Mouse (Mus musculus): ENCODE measurements around the gene Tbc1d17. TPM values are rescaled to one million over a fixed set of nuclear protein-coding genes. Genes with fewer than 3 reads are reported as not detected.

The Tbc1d17 gene
- polyA plus RNA-seq, 1 experiment: 96.8 TPM

DNA sequence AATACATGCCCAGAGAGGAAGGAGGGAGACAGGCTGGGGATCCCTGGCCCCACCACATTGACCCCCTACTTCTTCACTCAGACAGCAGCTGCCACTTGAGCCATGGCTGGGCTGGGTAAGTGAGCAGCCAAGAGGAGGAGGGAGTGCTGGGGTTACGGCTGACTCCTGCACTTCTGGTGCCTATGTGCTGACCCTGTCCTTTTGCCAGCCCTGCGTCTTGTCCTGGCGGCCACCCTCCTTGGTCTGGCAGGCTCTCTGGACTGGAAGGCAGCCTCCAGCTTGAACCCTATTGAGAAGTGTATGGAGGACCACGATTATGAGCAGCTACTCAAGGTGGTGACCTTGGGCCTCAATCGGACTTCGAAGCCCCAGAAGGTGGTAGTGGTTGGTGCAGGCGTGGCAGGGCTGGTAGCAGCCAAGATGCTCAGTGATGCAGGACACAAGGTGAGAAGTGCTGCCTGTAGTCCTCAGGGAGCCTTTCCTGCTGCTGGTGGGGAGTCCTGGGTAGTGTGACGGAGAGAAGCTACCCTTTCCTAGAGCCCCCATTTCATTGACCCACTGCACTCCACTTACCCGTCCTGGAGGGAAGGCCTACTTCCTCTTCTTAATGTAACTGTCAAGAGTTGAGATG is 12.3 kb downstream of the Tbc1d17 start:
- TF ChIP-seq POLR2A (IDR thresholded peaks at IDR 0.05; ENCODE audit: borderline replicate concordance, extremely low read depth, insufficient read depth, insufficient read length, poor library complexity, severe bottlenecking): no peak
- no peak for DNase-seq (ENCODE audit: low read depth)

DNA sequence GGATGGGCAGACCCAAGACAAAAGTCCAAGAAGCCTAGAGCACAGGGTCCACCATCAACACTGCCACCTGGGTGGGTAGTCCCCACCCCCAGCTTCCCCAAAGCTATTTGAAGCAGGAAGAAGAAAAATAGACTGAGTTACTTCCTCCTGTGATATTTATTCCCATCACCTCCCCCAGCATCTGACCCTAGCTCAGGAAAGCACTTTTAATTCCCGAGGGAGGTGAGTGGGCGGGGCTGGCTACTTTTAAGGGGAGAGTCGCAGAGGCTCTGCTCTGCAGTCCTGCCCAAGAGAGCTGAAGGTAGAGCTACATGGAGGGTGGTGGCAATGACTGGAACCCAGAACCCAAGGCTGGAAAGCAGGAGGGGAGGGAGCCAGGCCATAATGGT is 12.9 kb downstream of the Tbc1d17 start:
- DNase-seq (ENCODE audit: low read depth): no peak
- TF ChIP-seq CTCF (IDR thresholded peaks at IDR 0.05; ENCODE audit: borderline replicate concordance, extremely low read depth, insufficient read depth, insufficient read length) (no peak), POLR2A (IDR thresholded peaks at IDR 0.05; ENCODE audit: borderline replicate concordance, extremely low read depth, insufficient read depth, insufficient read length, poor library complexity, severe bottlenecking) (no peak)

DNA sequence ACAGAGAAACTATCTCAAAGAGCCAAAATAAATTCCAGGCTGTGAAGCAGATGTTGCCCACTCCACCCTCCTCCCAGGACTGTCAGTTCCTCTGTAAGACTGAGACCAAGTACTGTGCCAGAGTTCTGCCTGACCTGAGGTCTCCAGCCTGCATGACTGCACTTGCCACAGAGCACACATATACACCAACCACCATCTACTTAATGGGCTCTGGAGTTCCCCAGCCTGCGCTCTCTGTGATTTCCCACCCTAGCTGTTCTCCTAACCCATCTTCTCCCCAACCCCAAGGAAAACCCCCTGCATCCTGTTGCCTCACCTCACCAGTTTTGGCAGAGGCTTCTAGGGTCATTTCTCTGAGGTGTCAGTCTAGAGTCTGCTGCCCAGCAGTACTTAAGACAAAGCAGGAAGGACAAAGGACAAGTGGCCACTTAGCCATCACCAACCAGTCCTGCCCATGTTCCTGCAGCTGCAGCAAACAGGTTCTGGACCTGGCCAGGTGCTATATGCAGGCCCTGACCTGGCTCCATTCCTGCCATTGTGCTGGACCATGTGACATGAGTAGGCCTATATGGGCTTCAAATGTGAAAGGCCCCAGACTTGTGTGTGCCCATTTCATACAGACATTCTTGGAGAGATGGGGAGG is 13.4 kb downstream of the Tbc1d17 start:
- no peak for TF ChIP-seq CTCF (IDR thresholded peaks at IDR 0.05; ENCODE audit: borderline replicate concordance, extremely low read depth, insufficient read depth, insufficient read length)
- no peak for TF ChIP-seq POLR2A (IDR thresholded peaks at IDR 0.05; ENCODE audit: borderline replicate concordance, extremely low read depth, insufficient read depth, insufficient read length, poor library complexity, severe bottlenecking)
- no peak for DNase-seq (ENCODE audit: low read depth)

DNA sequence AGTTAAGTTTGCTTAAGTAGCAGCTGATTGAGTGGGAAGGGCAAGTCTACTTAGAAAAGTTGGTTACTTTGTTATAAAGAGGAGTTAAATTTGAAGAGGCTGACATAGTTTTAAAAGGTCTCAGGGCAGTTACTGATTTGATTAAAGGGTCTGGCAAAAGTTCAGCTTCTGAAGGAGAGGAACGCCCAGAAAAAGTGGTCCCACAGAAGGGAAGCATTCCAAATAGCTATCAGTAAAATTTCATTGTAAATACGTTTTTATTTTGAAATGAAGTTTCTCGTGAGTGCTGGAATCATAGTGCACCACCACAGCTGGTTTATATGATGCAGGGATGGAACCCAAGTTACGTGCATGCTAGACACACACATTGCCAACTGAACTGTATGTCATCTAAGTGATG is 16.1 kb downstream of the Tbc1d17 start:
- DNase-seq (ENCODE audit: low read depth): no peak
- TF ChIP-seq POLR2A (IDR thresholded peaks at IDR 0.05; ENCODE audit: borderline replicate concordance, extremely low read depth, insufficient read depth, insufficient read length, poor library complexity, severe bottlenecking) (no peak), CTCF (IDR thresholded peaks at IDR 0.05; ENCODE audit: borderline replicate concordance, extremely low read depth, insufficient read depth, insufficient read length) (no peak)

DNA sequence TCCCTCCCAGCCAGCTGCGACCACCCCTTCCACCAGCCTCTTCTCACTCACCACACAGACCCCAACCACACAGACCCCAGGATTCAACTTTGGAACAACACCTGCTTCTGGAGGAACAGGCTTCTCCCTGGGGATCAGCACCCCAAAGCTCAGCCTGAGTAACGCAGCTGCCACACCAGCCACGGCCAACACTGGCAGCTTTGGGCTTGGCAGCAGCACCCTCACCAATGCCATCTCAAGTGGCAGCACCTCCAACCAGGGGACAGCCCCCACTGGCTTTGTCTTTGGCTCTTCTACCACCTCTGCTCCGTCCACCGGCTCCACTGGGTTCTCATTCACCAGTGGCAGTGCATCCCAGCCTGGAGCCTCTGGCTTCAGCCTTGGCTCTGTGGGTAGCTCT is 20.2 kb downstream of the Tbc1d17 start:
- no peak for DNase-seq (ENCODE audit: low read depth)
- TF ChIP-seq CTCF (IDR thresholded peaks at IDR 0.05; ENCODE audit: borderline replicate concordance, extremely low read depth, insufficient read depth, insufficient read length): no peak
- TF ChIP-seq POLR2A (IDR thresholded peaks at IDR 0.05; ENCODE audit: borderline replicate concordance, extremely low read depth, insufficient read depth, insufficient read length, poor library complexity, severe bottlenecking): no peak

DNA sequence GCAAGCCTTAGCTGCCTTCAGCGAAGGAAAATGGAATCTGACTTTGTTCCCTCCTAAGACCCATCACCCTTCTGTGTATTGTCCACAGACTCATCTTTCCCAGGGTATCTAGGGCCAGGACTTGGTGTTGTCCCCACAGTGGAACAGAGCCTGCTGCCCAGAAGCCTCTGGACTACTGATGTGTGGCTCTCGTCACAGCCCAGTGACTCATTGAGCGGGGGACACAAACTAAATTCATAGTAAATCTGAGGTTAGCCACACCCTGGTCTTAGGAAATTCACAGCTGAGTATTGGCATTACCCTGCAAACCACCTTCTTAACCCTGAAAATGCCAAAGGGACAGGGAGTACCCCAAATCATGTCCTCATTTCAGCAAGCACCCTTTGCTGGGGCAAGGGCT is 22.1 kb downstream of the Tbc1d17 start:
- DNase-seq (ENCODE audit: low read depth): no peak
- TF ChIP-seq POLR2A (IDR thresholded peaks at IDR 0.05; ENCODE audit: borderline replicate concordance, extremely low read depth, insufficient read depth, insufficient read length, poor library complexity, severe bottlenecking) (no peak), CTCF (IDR thresholded peaks at IDR 0.05; ENCODE audit: borderline replicate concordance, extremely low read depth, insufficient read depth, insufficient read length) (no peak)

DNA sequence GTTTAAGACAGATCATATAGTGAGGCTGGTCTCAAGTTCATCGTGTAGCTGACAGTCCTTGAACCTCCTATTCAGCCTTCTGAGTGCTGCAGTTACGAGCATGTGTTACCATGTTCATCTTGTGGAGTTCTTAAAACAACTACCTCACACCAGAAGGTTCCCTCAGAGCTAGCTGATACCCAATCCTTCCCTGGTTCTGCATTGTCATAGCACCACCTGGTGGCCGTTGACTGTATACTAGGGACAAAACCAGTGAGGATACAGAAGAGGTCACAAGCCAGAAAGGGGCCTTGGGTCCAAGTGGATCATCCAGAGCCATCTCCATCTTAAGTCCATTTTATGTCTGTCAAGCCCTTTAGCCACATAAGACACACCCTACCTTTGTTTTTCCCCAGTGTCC is 24.0 kb downstream of the Tbc1d17 start:
- TF ChIP-seq POLR2A (IDR thresholded peaks at IDR 0.05; ENCODE audit: borderline replicate concordance, extremely low read depth, insufficient read depth, insufficient read length, poor library complexity, severe bottlenecking) (no peak), CTCF (IDR thresholded peaks at IDR 0.05; ENCODE audit: borderline replicate concordance, extremely low read depth, insufficient read depth, insufficient read length) (peak; percentile 84; the same call in 1 of the 2 replicates)
- DNase-seq (ENCODE audit: low read depth): peak; percentile 84

DNA sequence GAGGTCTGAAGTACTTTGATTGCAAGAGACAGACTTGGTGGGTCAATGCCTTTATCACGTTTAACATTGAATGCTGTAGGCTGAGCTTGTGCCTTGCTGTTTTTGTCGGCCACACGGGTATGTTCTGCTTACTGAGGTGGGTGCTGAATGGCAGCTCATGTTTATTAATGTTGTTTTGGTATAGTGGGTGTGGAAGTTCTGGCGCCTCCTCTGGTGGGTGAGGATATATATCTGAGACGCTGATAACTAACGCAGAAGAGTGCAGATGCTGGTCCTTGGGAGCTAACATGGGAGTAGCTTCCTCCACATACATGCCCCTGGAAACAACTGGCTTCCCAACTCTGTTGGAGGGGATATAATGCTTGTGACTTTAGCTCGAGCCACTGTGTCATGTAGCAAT is 25.5 kb downstream of the Tbc1d17 start:
- peak; percentile 35 for DNase-seq (ENCODE audit: low read depth)
- no peak for TF ChIP-seq POLR2A (IDR thresholded peaks at IDR 0.05; ENCODE audit: borderline replicate concordance, extremely low read depth, insufficient read depth, insufficient read length, poor library complexity, severe bottlenecking)
- peak; percentile 17; the same call in 1 of the 2 replicates for TF ChIP-seq CTCF (IDR thresholded peaks at IDR 0.05; ENCODE audit: borderline replicate concordance, extremely low read depth, insufficient read depth, insufficient read length)

DNA sequence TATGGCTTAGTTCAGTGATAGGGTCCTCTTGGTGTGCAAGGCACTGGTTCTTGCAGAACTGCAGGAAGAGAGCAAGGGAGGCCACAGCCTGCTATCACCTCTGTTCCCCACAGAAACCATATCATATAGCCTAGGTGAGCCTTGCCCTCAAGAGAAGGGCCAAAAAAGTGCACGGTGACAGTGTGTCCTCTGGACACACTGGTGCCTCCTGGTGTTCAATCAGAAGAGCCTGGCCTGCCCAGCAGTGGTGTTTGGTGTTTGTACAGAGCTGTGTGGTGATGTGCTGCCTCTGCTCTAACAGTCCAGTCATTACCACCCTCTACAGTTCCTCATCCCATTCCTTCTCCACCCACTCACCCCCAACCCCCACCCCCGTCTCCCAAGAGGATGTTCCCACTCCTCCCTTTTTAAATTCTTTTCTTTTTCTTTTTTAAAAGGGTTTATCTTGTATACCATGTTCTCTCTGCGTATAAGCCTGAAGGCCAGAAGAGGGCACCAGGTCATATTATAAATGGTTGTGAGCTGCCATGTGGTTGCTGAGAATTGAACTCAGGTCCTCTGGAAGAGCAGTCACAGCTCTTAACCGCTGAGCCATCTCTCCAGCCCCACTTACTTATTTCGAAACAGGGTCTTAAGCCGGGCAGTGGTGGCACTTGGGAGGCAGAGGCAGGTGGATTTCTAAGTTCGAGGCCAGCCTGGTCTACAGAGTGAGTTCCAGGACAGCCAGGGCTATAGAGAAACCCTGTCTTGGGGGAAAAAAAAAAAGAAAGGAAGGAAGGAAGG is 27.0 kb downstream of the Tbc1d17 start:
- DNase-seq (ENCODE audit: low read depth): no peak
- TF ChIP-seq CTCF (IDR thresholded peaks at IDR 0.05; ENCODE audit: borderline replicate concordance, extremely low read depth, insufficient read depth, insufficient read length): no peak
- TF ChIP-seq POLR2A (IDR thresholded peaks at IDR 0.05; ENCODE audit: borderline replicate concordance, extremely low read depth, insufficient read depth, insufficient read length, poor library complexity, severe bottlenecking): no peak

DNA sequence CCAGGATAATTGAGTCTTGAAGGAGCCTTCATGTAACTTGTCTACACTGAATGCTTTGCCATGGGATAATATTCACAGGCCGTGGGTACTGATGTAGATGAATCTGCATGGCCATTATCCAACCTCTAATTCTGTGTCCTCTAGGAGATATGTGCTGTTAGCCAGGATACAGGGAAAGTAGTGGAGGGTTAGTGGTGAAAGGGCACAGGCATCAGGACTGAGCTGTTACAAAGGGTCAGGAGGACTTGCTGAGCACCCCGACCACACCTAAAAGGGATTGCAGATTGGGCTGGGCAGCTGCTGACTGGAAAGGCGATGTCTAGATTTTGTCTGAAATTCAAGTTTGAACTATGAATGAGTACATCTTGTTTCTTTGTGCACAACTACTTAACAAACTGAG is 28.4 kb downstream of the Tbc1d17 start:
- no peak for DNase-seq (ENCODE audit: low read depth)
- TF ChIP-seq POLR2A (IDR thresholded peaks at IDR 0.05; ENCODE audit: borderline replicate concordance, extremely low read depth, insufficient read depth, insufficient read length, poor library complexity, severe bottlenecking): no peak
- no peak for TF ChIP-seq CTCF (IDR thresholded peaks at IDR 0.05; ENCODE audit: borderline replicate concordance, extremely low read depth, insufficient read depth, insufficient read length)

DNA sequence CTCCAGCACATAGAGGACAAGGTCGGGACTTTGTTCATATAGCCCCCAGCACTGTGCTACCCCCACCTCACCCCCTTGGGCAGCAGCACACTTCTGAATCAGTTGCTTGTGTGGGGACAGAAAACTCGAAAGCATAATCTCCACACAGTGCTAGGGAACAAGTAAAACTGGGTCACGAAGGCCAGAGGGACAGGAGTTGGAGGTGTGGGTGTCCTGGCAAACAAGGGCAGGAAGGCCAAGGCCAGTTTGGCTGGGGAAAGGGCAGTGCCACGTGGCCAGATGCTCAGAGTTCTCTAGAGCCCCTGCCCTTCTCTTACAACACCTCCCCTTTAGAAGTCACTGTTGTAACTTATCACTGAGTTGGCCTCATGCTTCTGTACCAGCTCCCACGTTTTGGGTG is 29.0 kb downstream of the Tbc1d17 start:
- no peak for TF ChIP-seq CTCF (IDR thresholded peaks at IDR 0.05; ENCODE audit: borderline replicate concordance, extremely low read depth, insufficient read depth, insufficient read length)
- no peak for TF ChIP-seq POLR2A (IDR thresholded peaks at IDR 0.05; ENCODE audit: borderline replicate concordance, extremely low read depth, insufficient read depth, insufficient read length, poor library complexity, severe bottlenecking)
- no peak for DNase-seq (ENCODE audit: low read depth)

Measured in brain, embryonic 14.5 days (tissue).